Mouse (Mus musculus) bone marrow macrophage, adult 2 months (primary cell): ENCODE results near the gene Scp2.

Experiments
- CTCF ChIP-seq: IDR thresholded peaks from 2 replicates; pipeline ENCODE4 v1.5.1; 2012; ENCODE audit warnings: low read depth, mild to moderate bottlenecking, low read length, moderate library complexity
- POLR2A ChIP-seq: IDR thresholded peaks from 2 replicates; pipeline ENCODE4 v1.6.1; 2012; ENCODE audit warnings: mild to moderate bottlenecking, low read depth, low read length, borderline replicate concordance

DNA sequence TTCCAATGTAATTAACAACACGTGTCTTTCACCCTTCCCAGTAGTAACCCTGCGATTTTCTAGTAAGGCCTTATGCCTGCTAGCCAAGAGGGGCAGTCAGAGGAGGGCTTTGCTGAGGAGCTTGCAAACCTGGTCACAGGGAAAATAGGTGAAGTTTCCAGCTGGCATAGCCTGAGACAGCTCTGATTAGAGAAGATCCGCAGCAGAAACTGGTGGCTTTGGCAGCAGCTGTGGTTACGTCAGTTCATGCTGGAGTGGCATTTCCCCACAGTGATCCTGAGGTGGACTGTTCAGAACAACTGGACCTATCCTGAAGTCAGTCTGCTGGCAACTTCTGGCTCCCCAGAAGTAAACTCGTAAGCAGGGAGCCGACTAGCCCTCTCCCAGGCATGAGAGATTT lies 23.3 kb upstream of the Scp2 start:
- TF ChIP-seq POLR2A (no peak), CTCF (no peak)
